ENCODE assay signal across 14 mouse cellular contexts in genomic region chr5:130200233-130201029, GRCm38 (mm10). TPM values are rescaled to one million over a fixed set of nuclear protein-coding genes. Genes with fewer than 3 reads are reported as not detected.
A peak's percentile ranks its signal among the peaks of the same experiment; 100 is the strongest.
DNase-seq lines count a peak whose midpoint lies in the region; ATAC-seq lines count a peak whose summit lies in the region.
"Had no signal": no experiment of that assay in that cellular context is flagged by ENCODE, and none has a peak within 500 bp of the region (broad histone marks: within the 10 kb centered on the region; RNA-seq: fewer than 3 reads in every experiment).

No protein-coding gene starts in this region.

- WGBS in forebrain, embryonic 16.5 days, result 92% methylated on average over 10 of the region's 10 CpGs

- H3K4me1 ChIP-seq in forebrain, embryonic 16.5 days (replicated peaks; ENCODE audit: control insufficient read depth, insufficient read depth, low read length), result no peaks in the 10 kb centered on the region
- H3K4me1 ChIP-seq: stomach, embryonic 15.5 days had no signal

- H3K9me3 ChIP-seq in forebrain, embryonic 16.5 days (ENCODE audit: control insufficient read depth, low read length), result no peaks in the 10 kb centered on the region
- H3K9me3 ChIP-seq: stomach, embryonic 15.5 days had no signal

- no peak for ATAC-seq in forebrain, embryonic 16.5 days
- ATAC-seq: midbrain, embryonic 16.5 days had no signal

- H3K36me3 ChIP-seq in forebrain, embryonic 16.5 days (ENCODE audit: control insufficient read depth, insufficient read depth), result peaks cover 14% of the 10 kb centered on the region

- no peak overlapping the region for H3K27ac ChIP-seq in forebrain, embryonic 16.5 days (ENCODE audit: low read length)
- H3K27ac ChIP-seq: stomach, embryonic 15.5 days had no signal

- no peaks in the 10 kb centered on the region for H3K27me3 ChIP-seq in forebrain, embryonic 16.5 days (replicated peaks; ENCODE audit: control insufficient read depth, insufficient read depth, low read length)
- H3K27me3 ChIP-seq: stomach, embryonic 15.5 days had no signal

- no peak overlapping the region for H3K4me2 ChIP-seq in forebrain, embryonic 16.5 days (ENCODE audit: low read length)
- H3K4me2 ChIP-seq: stomach, embryonic 15.5 days had no signal

- peak; percentile 60 for DNase-seq in adrenal gland, postnatal 10 days
- no peak for DNase-seq in adrenal gland, adult (ENCODE audit: inconsistent age in 2 of 2, low spot score in 1 of 2)
- DNase-seq in kidney, adult 18-20 months, result peak; percentile 56
- peak; percentile 60 to 90 for DNase-seq in kidney, postnatal 25 days
- DNase-seq in lung, postnatal 10 days, result peak; percentile 57
- DNase-seq in spleen, adult 12 weeks (ENCODE audit: low spot score), result no peak
- no peak for DNase-seq in embryo, embryonic 10 days (ENCODE audit: low spot score)
- DNase-seq: adrenal gland, postnatal 14 days; cerebellum, postnatal 10 days; heart, postnatal 14 days; thymus, postnatal 36 days had no signal

- no peak overlapping the region for H3K4me3 ChIP-seq in forebrain, embryonic 16.5 days (replicated peaks; ENCODE audit: low read length)
- H3K4me3 ChIP-seq: stomach, embryonic 15.5 days had no signal

- no peak overlapping the region for H3K9ac ChIP-seq in forebrain, embryonic 16.5 days (replicated peaks; ENCODE audit: low read depth, low read length)
- H3K9ac ChIP-seq: stomach, embryonic 15.5 days had no signal

RNA-seq across cellular contexts. Expression of gene Tmem248, which starts 16.4 kb away (rescaled TPM):
- total RNA-seq in adrenal gland, postnatal 10 days (2021), result 10 to 100 TPM; 48.6 to 54.3 TPM
- 22.3 and 23.0 TPM in 2 replicates for polyA plus RNA-seq in forebrain, embryonic 16.5 days (2015; fragmentation: Nextera tagmentation; extraction: Ambion mirVana)

RNA-seq across cellular contexts. Expression of gene Rabgef1, which starts 28.8 kb away (rescaled TPM):
- total RNA-seq in adrenal gland, postnatal 10 days (2021), result 10 to 100 TPM; 35.6 to 41.5 TPM
- polyA plus RNA-seq in forebrain, embryonic 16.5 days (2015; fragmentation: Nextera tagmentation; extraction: Ambion mirVana), result 44.7 and 47.0 TPM in 2 replicates

RNA-seq across cellular contexts. Expression of gene Sbds, which starts 54.9 kb away (rescaled TPM):
- total RNA-seq in adrenal gland, postnatal 10 days (2021), result 10 to 100 TPM; 65.6 to 68.5 TPM
- 60.3 TPM in 2 replicates for polyA plus RNA-seq in forebrain, embryonic 16.5 days (2015; fragmentation: Nextera tagmentation; extraction: Ambion mirVana)

RNA-seq across cellular contexts. Expression of gene Tyw1, which starts 55.0 kb away (rescaled TPM):
- 10 to 100 TPM; 17.8 to 21.4 TPM for total RNA-seq in adrenal gland, postnatal 10 days (2021)
- 25.4 and 29.6 TPM in 2 replicates for polyA plus RNA-seq in forebrain, embryonic 16.5 days (2015; fragmentation: Nextera tagmentation; extraction: Ambion mirVana)

RNA-seq across cellular contexts. Expression of gene Kctd7, which starts 55.8 kb away (rescaled TPM):
- 1 to 10 TPM; 5.3 to 8.5 TPM for total RNA-seq in adrenal gland, postnatal 10 days (2021)
- polyA plus RNA-seq in forebrain, embryonic 16.5 days (2015; fragmentation: Nextera tagmentation; extraction: Ambion mirVana), result 14.3 and 14.9 TPM in 2 replicates

Comparison
In these comparisons a context has a peak if more than half of its experiments do, and no peak if none do; other contexts are left out.
1. DNase-seq: peak in adrenal gland, postnatal 10 days (single experiment), kidney, adult 18-20 months (single experiment), kidney, postnatal 25 days (2 of 2) and lung, postnatal 10 days (single experiment); none in adrenal gland, adult (0 of 2), spleen, adult 12 weeks (single experiment) and embryo, embryonic 10 days (single experiment).